Mouse (Mus musculus) limb, embryonic 14.5 days (tissue): ENCODE results near the gene Gbx1. TPM values are rescaled to one million over a fixed set of nuclear protein-coding genes. Genes with fewer than 3 reads are reported as not detected.

Source experiments
- ATAC-seq: fragments of 200-750 bp; cut with Nextera tagmentation; 2 replicates; pipeline ENCODE4 v1.8.0; 2017; ENCODE audit warnings: low read depth, moderate number of reproducible peaks, moderate TSS enrichment; ENCODE audit not compliant: low FRiP score
- DNase-seq: peaks from one replicate; pipeline ENCODE4 v3.0.0-alpha.2; 2015; ENCODE audit warnings: low spot score
- H3K27ac ChIP-seq: fragments of 300-500 bp; sonication (generic); replicated peaks from 2 replicates; pipeline ENCODE4 v1.5.1; 2014; ENCODE audit warnings: low read depth, mild to moderate bottlenecking, low read length, moderate library complexity, mixed read lengths
- H3K27me3 ChIP-seq: fragments of 300-500 bp; sonication (generic); 2 replicates; pipeline ENCODE4 v1.6.1; 2014; ENCODE audit warnings: low read length, mixed read lengths; ENCODE audit not compliant: control insufficient read depth, insufficient read depth
- H3K36me3 ChIP-seq: fragments of 300-500 bp; sonication (generic); 2 replicates; pipeline ENCODE4 v1.6.1; 2014; ENCODE audit warnings: mild to moderate bottlenecking, low read length, moderate library complexity, mixed read lengths; ENCODE audit not compliant: control insufficient read depth, insufficient read depth
- H3K4me1 ChIP-seq: fragments of 300-500 bp; sonication (generic); 2 replicates; pipeline ENCODE4 v1.6.1; 2014; ENCODE audit warnings: antibody characterized with exemption, low read length, mixed read lengths; ENCODE audit not compliant: control insufficient read depth, insufficient read depth
- H3K4me2 ChIP-seq: fragments of 300-500 bp; sonication (generic); replicated peaks from 2 replicates; pipeline ENCODE4 v1.6.1; 2014; ENCODE audit warnings: low read depth, mild to moderate bottlenecking, low read length, moderate library complexity; ENCODE audit not compliant: severe bottlenecking
- H3K4me3 ChIP-seq: fragments of 300-500 bp; sonication (generic); replicated peaks from 2 replicates; pipeline ENCODE4 v1.5.1; 2014; ENCODE audit warnings: low read length
- H3K9ac ChIP-seq: fragments of 300-500 bp; sonication (generic); 2 replicates; pipeline ENCODE4 v1.6.1; 2014; ENCODE audit warnings: mild to moderate bottlenecking, low read depth, low read length, moderate library complexity; ENCODE audit not compliant: severe bottlenecking
- H3K9me3 ChIP-seq: fragments of 300-500 bp; sonication (generic); 2 replicates; pipeline ENCODE4 v1.6.1; 2016; ENCODE audit warnings: low read length; ENCODE audit not compliant: control insufficient read depth
- POLR2A ChIP-seq: fragments of 200-500 bp; IDR thresholded peaks from 2 replicates; pipeline ENCODE4 v1.8.0; 2012; ENCODE audit warnings: inconsistent platforms, mild to moderate bottlenecking, moderate library complexity, borderline replicate concordance; ENCODE audit not compliant: insufficient read depth, insufficient read length; ENCODE audit errors: extremely low read depth
- WGBS: fragments of 180-500 bp; shearing (Covaris S2); extraction: QIAGEN DNeasy Blood & Tissue Kit; methylation state at CpG from one replicate; pipeline ENCODE4 v1.1.7; 2014; 5-methylcytosine and 5-hydroxymethylcytosine counted together
- polyA plus RNA-seq, 2 experiments: library from polyadenylated mRNA; depleted of rRNA in 1 of 2; stranded (reverse) in 1 of 2; unstranded in 1 of 2; fragments of >200 nt; fragmentation: Nextera tagmentation in 1 of 2; extraction: Ambion mirVana in 1 of 2; gene quantifications; 2 replicates each; pipeline versions ENCODE4 v1.2.1 to v1.2.3; 2012 to 2014

Gbx1 gene
- polyA plus RNA-seq, 2 experiments: 0.05 TPM; not detected in 1

- Histone ChIP-seq H3K4me3 (0 out of 2 replicates have a peak overlapping the region, but pooled peaks have one; percentile 5), H3K4me1 (peaks cover 26% of the 10 kb centered on the region), H3K9ac (peak overlapping the region; percentile 34; the same call in 1 of the 2 replicates), H3K4me2 (peak overlapping the region; percentile 42), H3K27ac (no peak overlapping the region), H3K27me3 (no peaks in the 10 kb centered on the region), H3K9me3 (no peaks in the 10 kb centered on the region; the same call in 1 of the 2 replicates), H3K36me3 (no peaks in the 10 kb centered on the region)
- DNase-seq (no peak), ATAC-seq (0 out of 2 replicates have a peak, but pooled peaks have one; percentile 4)
- WGBS: 43% methylated on average over 2 of the region's 2 CpGs
- TF ChIP-seq POLR2A: no peak
Observed at GRCm38 (mm10) chr5:24551317-24551688, 24.3 kb upstream of the Gbx1 start.

- DNase-seq (peak; percentile 56), ATAC-seq (peak; percentile 56; the same call in 1 of the 2 replicates)
- H3K4me3 ChIP-seq: 0 out of 2 replicates have a peak overlapping the region, but pooled peaks have one; percentile 5
- H3K36me3 ChIP-seq: no peaks in the 10 kb centered on the region
- whole genome bisulfite sequencing: 25% methylated on average over 21 of the region's 26 CpGs
- H3K9me3 ChIP-seq: no peaks in the 10 kb centered on the region; the same call in 1 of the 2 replicates
- H3K9ac ChIP-seq: peak overlapping the region; percentile 34; the same call in 1 of the 2 replicates
- no peak overlapping the region for H3K27ac ChIP-seq
- peaks cover 26% of the 10 kb centered on the region for H3K4me1 ChIP-seq
- H3K4me2 ChIP-seq: peak overlapping the region; percentile 42
- TF ChIP-seq POLR2A: no peak
- no peaks in the 10 kb centered on the region for H3K27me3 ChIP-seq
Observed at GRCm38 (mm10) chr5:24550598-24551316, 23.8 kb upstream of the Gbx1 start.

GRCm38 (mm10) chr5:24542643-24543042, 15.6 kb upstream of the Gbx1 start:
- peaks cover 18% of the 10 kb centered on the region for H3K4me1 ChIP-seq
- no peaks in the 10 kb centered on the region for H3K9me3 ChIP-seq
- no peak overlapping the region for H3K4me2 ChIP-seq
- H3K9ac ChIP-seq: no peak overlapping the region
- DNase-seq: no peak
- WGBS: 80% methylated on average over 7 of the region's 7 CpGs
- no peaks in the 10 kb centered on the region for H3K27me3 ChIP-seq
- no peak for ATAC-seq
- no peaks in the 10 kb centered on the region for H3K36me3 ChIP-seq
- H3K27ac ChIP-seq: no peak overlapping the region
- TF ChIP-seq POLR2A: no peak
- H3K4me3 ChIP-seq: no peak overlapping the region

GRCm38 (mm10) chr5:24541144-24541569, 14.2 kb upstream of the Gbx1 start:
- no peaks in the 10 kb centered on the region for H3K27me3 ChIP-seq
- 11% methylated on average over 6 of the region's 6 CpGs for WGBS

GRCm38 (mm10) chr5:24540387-24541143, 13.6 kb upstream of the Gbx1 start, which contains the start of gene Asb10:
Asb10 (minus strand) TSS chr5:24540978.
- Histone ChIP-seq H3K9me3 (no peaks in the 10 kb centered on the region), H3K4me3 (no peak within 1 kb of the TSS), H3K4me2 (peak within 1 kb of the TSS; percentile 24), H3K4me1 (peaks cover 18% of the 10 kb centered on the region), H3K36me3 (no peaks in the 10 kb centered on the region), H3K27me3 (no peaks in the 10 kb centered on the region), H3K27ac (no peak within 1 kb of the TSS; the same call in 1 of the 2 replicates), H3K9ac (peak within 1 kb of the TSS; percentile 13; the same call in 1 of the 2 replicates)
- WGBS: 22% methylated on average over 14 of the region's 14 CpGs
- ATAC-seq (peak; percentile 80), DNase-seq (peak; percentile 64)
- no peak for TF ChIP-seq POLR2A

More at GRCm38 (mm10) chr5:24541144-24541569, 14.2 kb upstream of the Gbx1 start:
- Histone ChIP-seq H3K4me2 (peak overlapping the region; percentile 24; the same call in 1 of the 2 replicates), H3K27ac (no peak overlapping the region), H3K4me1 (peaks cover 18% of the 10 kb centered on the region), H3K36me3 (no peaks in the 10 kb centered on the region), H3K9ac (no peak overlapping the region), H3K9me3 (no peaks in the 10 kb centered on the region), H3K4me3 (no peak overlapping the region)
- peak; percentile 17; the same call in 1 of the 2 replicates for ATAC-seq
- no peak for DNase-seq
- no peak for TF ChIP-seq POLR2A
